Mouse (Mus musculus): ENCODE data around the gene Map3k4.

Map3k4 gene

DNA sequence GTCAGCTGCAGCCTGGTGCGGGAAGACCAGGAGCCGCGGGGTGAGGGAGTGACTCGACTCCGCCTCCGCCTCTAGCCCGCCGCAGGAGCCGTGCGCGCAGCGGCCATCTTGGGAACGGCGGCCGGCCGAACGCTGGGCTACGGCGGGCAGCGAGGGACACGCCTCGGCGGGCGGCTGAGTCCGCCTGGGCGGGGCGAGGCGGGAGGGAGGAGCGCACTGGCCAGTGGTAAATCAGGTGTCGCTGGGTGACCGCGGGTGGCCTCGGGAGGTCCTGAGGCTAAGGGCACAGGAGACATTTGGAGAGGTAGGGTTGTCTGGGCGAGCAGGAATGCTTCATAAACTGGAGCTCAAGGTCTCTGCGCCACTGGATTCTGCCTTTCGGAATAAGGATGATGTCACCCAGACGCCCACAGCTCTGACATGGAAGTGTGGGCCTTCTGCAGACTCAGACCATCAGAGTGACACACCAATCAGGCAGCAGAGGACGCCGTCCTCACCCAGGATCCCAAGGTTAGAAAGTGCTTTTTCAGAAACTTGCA, at the start of gene Map3k4:
TSS of gene Map3k4 (minus strand) at position 134 of the 539 bp plus-strand sequence.
- no peak for DNase-seq (ENCODE audit: extremely low spot score, low read depth, low spot score)

DNA sequence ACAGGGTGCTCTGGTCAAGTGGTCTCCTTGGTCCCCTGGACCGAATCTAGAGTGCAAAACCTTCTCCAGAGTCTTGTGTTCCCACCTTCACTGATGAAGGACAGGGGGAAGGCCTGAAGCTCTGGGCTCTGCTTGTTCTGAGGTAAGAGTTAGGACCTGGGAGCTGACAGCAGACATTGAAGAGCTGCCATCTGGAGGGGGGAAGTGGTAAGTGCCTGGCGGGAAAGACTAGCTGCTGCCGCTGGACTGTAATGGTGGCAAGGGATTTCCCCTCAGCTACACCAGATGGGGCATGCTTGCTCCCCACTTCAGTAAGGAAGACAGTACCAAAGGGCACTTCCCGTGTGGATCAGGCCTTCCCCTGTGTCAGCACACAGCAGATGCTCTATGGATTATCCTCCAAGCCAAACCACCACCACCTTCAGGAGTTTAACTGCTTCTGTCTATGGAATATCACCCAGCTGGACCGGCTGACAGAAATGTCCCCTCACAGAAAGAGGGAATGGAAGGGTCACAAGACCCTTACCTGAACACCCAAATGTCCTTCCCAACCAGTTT, 48.9 kb upstream of the Map3k4 start:
- no peak for DNase-seq (ENCODE audit: extremely low spot score, low read depth, low spot score)

DNA sequence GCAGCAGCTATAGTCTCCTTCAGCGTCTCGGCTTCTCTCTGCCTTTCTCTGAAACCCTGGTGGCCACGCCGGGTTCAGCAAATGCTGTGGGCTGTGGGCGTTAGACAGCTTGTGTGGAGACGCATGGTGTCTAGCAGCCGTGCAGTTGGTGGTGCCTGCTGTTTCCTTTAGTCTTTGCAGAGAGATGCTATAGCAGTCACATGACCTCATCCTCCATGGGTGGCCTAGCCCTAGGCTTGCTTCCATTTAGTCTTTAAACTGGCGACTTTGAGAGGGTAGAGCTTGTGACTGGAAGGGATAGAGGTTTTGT, 45.8 kb upstream of the Map3k4 start:
- DNase-seq (ENCODE audit: extremely low spot score, low read depth, low spot score) = no peak

DNA sequence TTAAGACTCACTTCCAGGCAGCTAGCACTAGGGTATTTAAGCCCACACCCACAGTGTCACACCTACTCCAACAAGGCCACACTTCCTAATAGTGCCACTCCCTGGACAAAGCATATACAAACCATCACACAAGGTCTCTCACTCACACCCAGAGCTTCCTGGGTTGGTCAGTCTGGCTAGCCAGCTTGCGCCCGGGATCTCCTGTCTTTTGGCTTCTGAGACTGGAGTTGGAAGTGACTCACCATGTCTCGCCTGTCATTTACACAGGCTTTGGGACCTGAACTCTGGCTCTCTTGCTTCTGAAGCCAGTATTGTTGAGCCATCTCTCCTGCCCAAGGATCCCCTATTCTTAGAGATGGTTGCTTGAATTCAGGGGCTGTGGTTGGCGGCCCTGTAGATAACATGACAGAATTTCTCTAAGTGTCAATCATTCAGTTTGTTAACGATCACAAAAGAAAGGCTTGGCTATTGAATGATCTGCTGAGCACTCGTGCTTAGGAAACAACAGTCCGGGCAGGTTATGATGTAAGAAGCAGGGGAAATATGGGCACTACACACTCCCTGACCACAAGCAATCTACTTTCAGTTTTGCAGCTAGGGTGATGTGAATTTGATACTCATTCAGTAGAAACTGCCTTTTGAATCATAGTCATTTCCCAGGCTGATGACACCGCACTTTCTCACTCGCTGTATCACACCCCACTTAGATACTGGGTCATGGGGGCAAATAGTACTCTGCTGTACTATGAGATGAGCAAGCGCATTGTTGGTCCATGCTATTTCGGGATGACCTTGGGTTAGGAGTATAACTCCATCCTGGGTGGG, 45.2 kb upstream of the Map3k4 start:
- no peak for DNase-seq (ENCODE audit: extremely low spot score, low read depth, low spot score)

DNA sequence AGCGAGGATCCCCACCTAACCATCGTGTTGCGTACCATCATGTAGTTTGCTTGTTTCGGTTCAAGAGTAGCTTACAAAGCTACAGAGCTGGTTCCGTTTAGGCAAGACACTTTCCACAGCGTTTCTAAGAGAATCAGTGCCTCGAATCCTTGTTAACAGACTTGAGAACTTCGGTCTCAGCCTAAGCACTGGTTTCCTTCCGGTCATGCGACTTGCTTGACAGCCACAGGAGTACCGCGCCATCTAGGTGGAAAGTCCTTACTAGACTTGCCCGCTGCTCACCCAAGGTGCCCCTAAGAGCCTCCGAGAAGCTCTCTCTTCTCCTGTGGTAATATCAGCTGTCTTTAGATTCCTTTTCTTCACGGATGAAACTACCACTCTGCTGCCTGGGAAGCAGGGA, 41.3 kb upstream of the Map3k4 start:
- DNase-seq (ENCODE audit: extremely low spot score, low read depth, low spot score) = no peak

DNA sequence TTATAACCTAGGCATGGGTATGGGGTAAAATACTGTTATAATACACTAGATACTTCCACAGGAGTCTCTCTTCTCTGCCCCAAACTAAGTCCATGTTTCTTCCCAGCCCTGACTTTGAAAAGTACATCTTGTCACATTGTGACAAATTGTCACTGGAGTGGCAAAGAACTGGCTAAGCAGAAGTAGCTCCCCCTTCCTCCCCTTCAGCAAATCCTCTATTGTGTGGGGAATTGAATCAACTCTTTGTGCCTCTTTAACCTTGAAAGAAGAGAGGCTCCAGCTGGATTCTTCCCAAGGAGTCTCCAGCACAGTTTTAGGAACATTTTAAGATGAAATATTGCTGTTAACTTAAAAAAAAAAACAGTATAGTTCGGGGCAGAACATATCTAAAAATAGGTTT, 34.2 kb upstream of the Map3k4 start:
- no peak for DNase-seq (ENCODE audit: extremely low spot score, low read depth, low spot score)

DNA sequence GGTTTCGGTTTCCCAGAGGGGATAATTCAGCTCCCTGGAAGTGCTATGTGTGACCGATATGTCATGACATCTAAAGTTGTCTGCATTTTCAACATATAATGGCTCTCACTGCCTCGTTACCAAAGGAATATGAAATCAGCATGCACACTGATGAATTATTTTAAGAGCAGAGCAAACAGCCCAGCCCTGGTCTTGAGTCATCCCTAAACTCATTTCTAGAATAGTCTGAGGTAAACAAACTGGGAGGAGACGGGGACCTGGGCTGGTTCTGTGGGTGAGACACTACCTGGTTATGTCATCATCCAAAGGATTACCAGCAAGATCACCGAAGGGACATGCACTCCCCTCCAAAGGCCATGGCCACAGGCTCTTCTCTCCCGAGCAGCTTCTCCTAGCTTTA, 33.0 kb upstream of the Map3k4 start:
- DNase-seq (ENCODE audit: extremely low spot score, low read depth, low spot score) = no peak

DNA sequence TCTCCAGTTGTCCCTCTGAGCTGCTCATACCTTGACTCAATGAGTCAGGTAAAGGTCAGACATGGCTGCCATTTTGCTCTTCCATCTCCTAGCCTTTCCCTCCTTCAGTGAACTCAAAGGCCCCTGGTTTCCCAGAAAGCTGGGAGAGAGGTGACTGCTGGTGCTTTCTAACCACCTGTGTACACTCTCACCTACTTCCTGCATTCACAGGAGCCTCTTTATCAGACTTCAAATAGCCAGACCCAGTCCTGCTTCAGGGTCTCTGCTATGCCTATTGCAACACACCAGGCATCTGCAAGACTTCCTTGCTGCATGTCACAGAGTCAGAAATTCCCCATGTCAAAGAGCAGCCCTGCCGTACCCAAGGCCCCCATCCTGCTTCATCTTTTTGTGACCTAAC, 28.9 kb upstream of the Map3k4 start:
- no peak for DNase-seq (ENCODE audit: extremely low spot score, low read depth, low spot score)

DNA sequence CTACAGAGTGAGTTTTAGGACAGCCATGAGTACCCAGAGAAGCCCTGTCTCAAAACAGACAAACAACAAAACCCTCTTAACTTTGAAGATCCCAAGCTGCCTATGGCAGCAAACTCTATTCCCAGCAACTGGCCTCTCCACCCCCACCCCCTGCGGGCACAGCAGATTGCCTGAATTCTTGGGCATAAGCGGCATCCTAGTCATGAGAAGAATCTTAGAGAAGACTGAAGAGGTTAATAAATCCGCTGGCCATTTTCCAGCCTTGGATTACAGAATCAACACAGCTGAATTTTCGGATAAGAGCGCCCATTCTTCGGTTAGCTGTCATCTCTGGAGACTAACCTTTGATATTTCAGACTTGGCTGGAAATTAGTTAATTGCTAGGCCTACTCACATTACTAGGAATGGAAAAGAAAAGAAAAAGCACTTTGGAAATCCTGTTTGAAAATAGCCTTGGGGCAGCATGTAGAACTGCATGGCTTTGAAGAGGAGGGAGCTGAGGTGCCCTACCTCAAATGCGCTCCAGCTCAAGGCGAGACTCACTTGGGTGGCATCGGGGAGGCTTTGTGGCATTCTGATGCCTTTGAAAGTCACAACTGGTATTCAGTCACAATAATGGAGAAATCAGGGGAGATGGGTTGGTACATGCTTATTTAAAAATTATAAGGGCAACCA, 25.2 kb upstream of the Map3k4 start:
- no peak for DNase-seq (ENCODE audit: extremely low spot score, low read depth, low spot score)

DNA sequence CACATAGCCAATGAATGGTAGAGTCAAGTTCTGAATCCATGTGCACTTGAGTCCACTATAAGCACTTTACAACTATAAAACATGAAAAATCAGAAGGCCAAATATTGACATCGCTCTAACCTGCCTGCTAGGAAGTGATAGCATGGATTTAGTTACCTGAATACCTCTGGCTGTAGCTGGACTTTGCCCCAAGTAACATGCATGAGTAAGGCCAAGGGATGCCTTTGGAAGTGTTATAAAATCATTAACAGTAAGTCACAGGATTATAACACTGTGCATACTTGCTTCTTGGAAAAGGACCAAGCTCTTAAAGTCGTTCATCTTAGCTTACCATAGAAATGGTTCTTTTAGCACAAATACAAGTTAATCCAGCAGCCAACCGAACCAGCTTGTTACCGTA, 18.6 kb upstream of the Map3k4 start:
- DNase-seq (ENCODE audit: extremely low spot score, low read depth, low spot score) = no peak

DNA sequence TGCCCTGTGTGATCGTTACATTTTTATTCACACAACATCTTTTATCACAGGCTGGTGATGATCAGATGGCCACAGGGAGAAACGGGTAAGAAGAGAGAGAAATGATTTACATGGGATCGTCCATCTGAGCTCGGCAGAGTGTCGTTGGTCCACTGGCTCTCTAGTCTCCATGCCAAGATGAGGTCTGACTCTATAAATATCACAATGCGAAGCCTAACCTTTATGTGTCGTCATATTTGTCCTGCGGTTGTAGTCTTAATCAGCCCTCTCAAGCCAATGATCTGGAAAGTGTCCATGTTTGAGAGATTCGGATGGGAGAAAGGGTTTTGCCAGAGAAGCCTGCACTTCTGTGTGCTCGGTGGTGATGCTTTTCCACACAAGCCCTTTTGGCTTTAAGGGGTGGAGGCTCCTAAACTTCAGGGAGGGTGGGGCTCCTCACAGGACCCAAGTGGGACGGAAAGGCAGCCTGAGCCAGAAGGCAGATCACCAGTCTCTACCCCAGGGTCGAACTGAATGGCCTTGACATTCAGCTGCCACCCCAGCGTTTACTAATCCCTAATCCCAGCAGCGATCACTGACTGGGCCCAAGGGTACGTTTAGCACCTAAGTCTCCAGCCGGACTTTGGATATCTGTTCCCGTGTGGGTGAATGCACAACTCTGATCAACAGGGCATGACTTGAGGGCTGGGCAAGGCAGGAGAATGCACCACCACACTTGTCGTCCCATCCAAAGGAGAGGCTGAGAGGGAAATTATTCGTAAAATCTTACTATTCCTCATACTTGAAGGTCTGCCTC, 17.7 kb upstream of the Map3k4 start:
- no peak for DNase-seq (ENCODE audit: extremely low spot score, low read depth, low spot score)

DNA sequence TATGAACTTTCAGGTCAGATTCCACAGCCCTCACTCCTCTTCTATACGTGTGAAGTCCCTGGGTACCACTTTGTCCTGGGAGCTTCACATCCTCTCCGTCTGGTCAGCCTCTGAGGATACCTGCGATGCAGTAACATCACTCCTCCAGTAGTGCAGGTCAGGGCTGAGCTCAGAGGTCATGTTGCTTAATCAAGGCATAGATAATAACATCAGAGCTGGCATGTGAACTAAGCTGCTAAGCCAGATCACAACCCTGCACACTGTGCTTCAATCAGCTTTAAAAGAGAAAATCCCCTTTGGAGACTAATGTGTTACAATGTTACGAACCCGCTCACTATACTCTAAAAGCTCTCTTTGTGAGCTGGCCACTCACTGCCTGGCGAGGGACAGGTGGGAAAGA, 16.5 kb upstream of the Map3k4 start:
- no peak for DNase-seq (ENCODE audit: extremely low spot score, low read depth, low spot score)

DNA sequence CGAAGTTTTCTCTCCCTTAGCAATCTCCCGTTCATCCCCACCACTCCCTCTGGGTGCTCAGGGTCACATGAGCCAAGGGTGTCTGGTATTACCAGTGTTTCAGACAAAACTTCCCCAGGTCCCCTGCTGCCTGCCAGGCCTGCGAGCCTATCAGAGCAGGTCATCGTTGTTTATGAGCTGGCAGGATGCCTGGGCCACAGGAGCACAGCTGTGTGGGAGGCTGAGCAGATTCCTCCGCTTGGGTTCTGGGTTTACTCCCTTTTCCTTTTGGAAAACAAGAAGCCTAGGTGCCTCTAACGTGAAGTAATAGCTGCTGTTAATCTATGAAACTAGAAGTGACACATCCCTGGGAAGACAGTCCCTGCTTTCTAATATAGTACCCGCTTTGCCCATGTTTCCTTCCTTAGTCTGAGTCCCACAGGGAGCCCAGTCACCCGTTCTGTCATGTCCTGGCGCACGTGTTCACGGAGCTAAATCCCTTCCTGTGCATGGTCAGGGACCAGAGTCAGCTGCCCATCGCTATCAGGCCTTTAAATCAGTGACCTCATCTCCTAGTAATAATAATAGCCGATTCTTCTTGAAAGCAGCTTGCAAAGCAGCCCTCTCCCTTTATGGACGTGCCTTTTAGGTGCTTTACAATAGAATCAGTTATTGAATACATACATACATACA, 9.4 kb upstream of the Map3k4 start:
- no peak for DNase-seq (ENCODE audit: extremely low spot score, low read depth, low spot score)

DNA sequence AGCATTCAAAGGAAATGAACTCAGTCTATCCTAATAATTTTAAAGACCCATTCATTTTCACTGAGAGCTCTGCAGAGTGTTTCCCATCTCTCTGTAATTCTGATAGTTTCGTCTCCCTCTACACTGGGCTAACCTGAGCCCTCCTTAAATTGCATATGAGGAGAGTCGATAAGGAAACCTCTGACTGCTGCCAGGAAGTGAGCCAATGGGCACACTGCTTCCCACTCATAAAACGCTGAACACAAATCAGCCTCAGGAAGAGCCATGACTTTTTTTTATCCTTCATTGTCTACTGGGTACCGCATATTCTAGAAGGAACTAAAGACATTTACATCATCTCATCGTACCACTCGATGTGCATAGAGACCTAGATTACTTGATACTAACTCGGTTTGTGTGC, 1.2 kb upstream of the Map3k4 start:
- no peak for DNase-seq (ENCODE audit: extremely low spot score, low read depth, low spot score)

DNA sequence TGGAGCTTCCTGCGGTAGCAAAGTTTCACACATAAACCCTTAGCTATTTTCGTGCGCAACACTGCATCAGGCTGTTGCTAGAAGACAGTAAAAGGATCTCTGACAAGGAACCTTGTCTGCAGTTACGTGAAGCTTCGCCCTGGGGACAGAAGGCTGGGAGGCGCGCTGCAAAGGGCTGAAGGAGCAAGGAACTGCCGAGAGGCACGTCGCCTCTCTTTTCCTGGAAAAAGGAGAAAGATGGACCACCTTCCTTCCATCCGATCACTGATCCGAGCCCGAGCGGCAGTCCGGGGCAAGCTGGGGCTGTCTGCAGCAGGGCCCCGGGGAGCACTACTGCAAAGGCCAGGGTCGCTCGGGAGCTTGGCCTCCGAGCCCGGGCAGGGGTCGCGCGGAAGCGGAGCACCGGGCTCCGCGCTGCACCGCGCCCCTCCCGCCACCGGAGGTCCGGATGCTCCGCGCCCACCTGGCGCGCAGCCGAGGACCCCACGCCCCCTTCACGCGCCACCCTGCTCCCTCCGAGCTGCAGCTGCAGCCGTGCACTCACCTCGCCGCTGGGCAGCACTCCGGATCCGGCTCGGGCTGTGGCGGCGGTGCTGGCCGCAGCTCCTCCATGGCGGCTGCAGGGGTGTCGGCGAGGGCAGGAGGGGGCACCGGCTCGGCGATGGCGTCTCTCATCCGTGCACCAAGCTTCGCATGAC, 493 bp downstream of the Map3k4 start:
- no peak for DNase-seq (ENCODE audit: extremely low spot score, low read depth, low spot score)

DNA sequence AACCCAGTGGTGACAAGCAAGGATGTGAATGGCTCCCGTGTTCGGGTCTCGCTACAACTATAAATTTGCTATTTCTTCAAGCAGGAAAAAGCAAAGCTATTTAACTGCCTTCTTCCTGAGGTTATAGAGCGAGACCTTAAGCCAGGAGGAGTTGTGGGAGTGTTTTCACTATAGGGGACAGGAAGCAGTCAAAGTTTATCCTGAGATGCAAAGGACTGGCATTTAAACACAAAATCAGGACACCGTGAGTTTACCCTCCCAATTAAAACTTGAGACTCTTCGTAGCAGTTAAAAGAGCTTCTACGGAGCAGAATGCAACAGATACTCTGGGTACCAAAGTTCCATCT, 1.0 kb downstream of the Map3k4 start:
- no peak for DNase-seq (ENCODE audit: extremely low spot score, low read depth, low spot score)

DNA sequence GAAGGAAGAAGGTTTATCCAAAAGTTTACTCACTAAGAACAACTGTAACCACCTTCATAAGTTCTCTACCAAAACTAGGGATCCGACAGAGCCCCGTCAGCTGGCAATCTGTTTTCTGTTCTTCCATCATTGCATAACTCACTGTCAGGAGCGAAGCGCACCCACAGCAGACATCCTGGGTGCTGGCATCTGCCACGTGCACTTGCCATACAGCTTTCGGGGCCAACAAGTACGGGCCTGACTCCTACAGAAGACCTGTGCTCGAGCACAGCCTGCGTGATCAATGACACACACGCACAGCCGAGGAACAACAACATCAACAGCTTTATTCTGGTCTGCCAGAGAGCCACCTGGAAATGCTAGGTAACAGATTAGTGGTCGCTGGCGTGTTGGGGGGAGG, 2.3 kb downstream of the Map3k4 start:
- no peak for DNase-seq (ENCODE audit: extremely low spot score, low read depth, low spot score)

DNA sequence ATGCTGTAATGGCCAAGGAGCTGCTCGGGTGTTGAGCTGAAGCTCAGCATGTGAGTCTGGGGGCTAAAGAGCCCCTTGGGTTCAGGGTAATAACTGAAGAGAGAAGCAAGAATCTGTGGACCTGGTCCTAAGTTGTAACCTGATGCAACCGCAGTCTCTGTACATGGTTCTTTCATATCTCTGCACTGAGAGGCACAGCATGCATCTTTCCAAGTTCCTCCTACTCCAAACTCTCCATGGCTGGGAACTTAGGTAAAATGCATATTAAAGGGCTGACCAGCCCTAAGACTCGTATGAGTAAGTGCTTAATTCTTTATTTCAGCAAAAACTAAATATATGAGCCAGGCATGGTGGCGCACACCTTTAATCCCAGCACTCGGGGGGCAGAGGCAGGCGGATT, 6.3 kb downstream of the Map3k4 start:
- no peak for DNase-seq (ENCODE audit: extremely low spot score, low read depth, low spot score)

DNA sequence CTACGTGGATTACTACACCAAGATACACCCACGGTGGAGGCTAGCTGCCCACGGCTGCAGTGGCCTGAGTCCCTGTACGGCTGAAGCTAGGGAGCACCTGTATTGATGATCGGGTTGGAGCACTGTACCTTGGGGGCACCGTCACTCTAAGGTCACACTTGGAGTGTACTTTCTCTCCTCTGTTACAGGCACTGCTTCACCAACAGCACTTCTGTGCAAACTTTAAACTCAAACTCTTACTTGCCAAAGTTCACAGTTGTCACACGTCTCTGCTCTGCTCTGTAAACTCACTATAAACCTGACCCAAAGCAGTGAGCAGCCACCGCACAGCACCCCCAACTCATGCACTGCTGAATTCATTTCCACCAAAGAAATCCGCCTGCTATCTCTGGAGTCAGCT, 9.1 kb downstream of the Map3k4 start:
- DNase-seq (ENCODE audit: extremely low spot score, low read depth, low spot score) = no peak

DNA sequence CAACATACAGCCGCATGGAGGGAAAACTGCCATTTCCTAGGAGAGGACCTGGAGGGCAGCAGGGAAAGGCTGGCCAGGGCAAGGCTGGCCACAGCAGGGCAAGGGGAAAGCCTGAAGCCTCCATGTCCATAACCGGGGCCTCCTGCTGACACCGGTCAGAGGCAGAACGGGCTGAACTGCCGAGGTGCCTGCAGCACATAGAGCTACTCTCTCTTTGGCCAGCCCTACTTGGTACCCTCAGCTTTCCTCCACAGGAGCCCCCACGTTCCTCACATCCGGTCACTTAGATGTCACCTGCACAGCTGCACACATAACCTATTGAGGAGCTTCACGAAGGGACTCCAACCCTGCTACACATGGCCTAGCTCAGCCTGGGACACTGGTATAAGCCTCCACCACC, 9.5 kb downstream of the Map3k4 start:
- no peak for DNase-seq (ENCODE audit: extremely low spot score, low read depth, low spot score)

Data from hindlimb bud, embryonic 11.5 days (tissue).